Mouse (Mus musculus) forebrain, embryonic 14.5 days (tissue): ENCODE results near the gene Terf2ip. TPM values are rescaled to one million over a fixed set of nuclear protein-coding genes. Genes with fewer than 3 reads are reported as not detected.

Experiments
- ATAC-seq: fragments of 200-750 bp; cut with Nextera tagmentation; 2 replicates; pipeline ENCODE4 v1.8.0; 2017; ENCODE audit warnings: mild to moderate bottlenecking, moderate library complexity
- DNase-seq: peaks from one replicate; pipeline ENCODE4 v3.0.0-alpha.2; 2015; ENCODE audit warnings: low spot score
- H3K27ac ChIP-seq: fragments of 300-500 bp; sonication (generic); 2 replicates; pipeline ENCODE4 v1.5.1; 2014; ENCODE audit warnings: low read depth, mild to moderate bottlenecking, control low read depth, low read length, moderate library complexity
- H3K27me3 ChIP-seq: fragments of 300-500 bp; sonication (generic); replicated peaks from 2 replicates; pipeline ENCODE4 v1.6.1; 2014; ENCODE audit warnings: low read length, control low read depth, mixed read lengths; ENCODE audit not compliant: control insufficient read depth, insufficient read depth
- H3K36me3 ChIP-seq: fragments of 300-500 bp; sonication (generic); 2 replicates; pipeline ENCODE4 v1.6.1; 2014; ENCODE audit warnings: low read length, control low read depth; ENCODE audit not compliant: control insufficient read depth, insufficient read depth
- H3K4me1 ChIP-seq: fragments of 300-500 bp; sonication (generic); 2 replicates; pipeline ENCODE4 v1.6.1; 2014; ENCODE audit warnings: antibody characterized with exemption, low read length, control low read depth; ENCODE audit not compliant: control insufficient read depth, insufficient read depth
- H3K4me2 ChIP-seq: fragments of 300-500 bp; sonication (generic); 2 replicates; pipeline ENCODE4 v1.6.1; 2014; ENCODE audit warnings: mild to moderate bottlenecking, control low read depth, low read length
- H3K4me3 ChIP-seq: fragments of 300-500 bp; sonication (generic); 2 replicates; pipeline ENCODE4 v1.5.1; 2014; ENCODE audit warnings: low read depth, low read length, control low read depth
- H3K9ac ChIP-seq: fragments of 300-500 bp; sonication (generic); 2 replicates; pipeline ENCODE4 v1.6.1; 2014; ENCODE audit warnings: mild to moderate bottlenecking, low read length, control low read depth, moderate library complexity
- H3K9me3 ChIP-seq: fragments of 300-500 bp; sonication (generic); replicated peaks from 2 replicates; pipeline ENCODE4 v1.6.1; 2016; ENCODE audit warnings: low read length, control low read depth, mixed read lengths; ENCODE audit not compliant: control insufficient read depth
- WGBS: fragments of 180-500 bp; shearing (Covaris S2); extraction: QIAGEN DNeasy Blood & Tissue Kit; methylation state at CpG from one replicate; pipeline ENCODE4 v1.1.7; 2014; 5-methylcytosine and 5-hydroxymethylcytosine counted together
- polyA plus RNA-seq: library from polyadenylated mRNA; unstranded; fragments of >200 nt; fragmentation: Nextera tagmentation; extraction: Ambion mirVana; gene quantifications from 2 replicates; pipeline ENCODE4 v1.2.1, GENCODE M21; 2014

Terf2ip gene
- polyA plus RNA-seq, 1 experiment from 2014 or later = 22.6 TPM

DNA sequence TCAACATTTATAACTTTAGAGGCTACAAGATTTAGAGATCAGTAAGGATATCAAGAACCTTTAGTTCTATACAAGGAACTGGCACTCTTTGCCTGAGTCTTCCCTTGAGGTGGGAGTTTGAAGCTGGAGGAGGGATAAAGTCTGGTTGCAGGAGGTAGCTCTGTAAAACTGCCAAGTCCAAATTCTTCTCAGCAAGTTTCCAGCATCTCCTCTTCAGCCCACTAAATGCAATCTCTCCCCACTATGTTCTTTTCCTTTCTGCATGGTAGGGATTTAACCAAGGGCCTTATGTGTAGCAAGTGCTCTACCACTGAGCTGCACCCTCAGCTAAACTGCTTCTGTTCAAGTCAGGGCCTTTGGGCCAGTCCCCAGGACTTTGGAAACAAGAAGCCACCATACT is 43.3 kb downstream of the Terf2ip start:
- ATAC-seq (no peak), DNase-seq (no peak)
- no peaks in the 10 kb centered on the region for H3K36me3 ChIP-seq

DNA sequence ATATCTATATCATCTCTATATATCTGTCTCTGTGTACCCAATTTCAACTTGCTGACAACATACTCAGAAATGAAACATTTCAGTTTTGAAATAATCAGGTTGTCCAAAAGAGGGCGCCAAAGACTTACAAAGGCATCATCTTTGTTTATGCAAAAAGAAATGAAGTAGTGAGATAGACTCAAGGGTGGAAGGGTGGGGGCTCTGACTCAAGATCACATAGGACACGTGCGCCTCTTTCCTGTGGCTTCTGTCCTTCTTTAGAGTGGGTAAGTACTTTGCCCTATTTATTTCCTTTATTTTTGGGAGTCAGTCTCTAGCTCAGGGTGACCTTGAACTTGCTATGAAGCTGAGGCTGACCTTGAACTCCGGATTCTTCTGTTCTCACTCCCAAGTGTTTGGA is 50.2 kb downstream of the Terf2ip start:
- WGBS = 34% methylated on average over 4 of the region's 4 CpGs
- Histone ChIP-seq H3K4me2 (no peak overlapping the region), H3K9ac (no peak overlapping the region), H3K9me3 (no peaks in the 10 kb centered on the region), H3K27ac (no peak overlapping the region), H3K4me1 (no peaks in the 10 kb centered on the region), H3K4me3 (no peak overlapping the region), H3K36me3 (no peaks in the 10 kb centered on the region), H3K27me3 (no peaks in the 10 kb centered on the region)
- ATAC-seq (peak; percentile 62; the same call in 1 of the 2 replicates), DNase-seq (peak; percentile 88)

More for the DNA sequence above, 43.3 kb downstream of the Terf2ip start:
- Histone ChIP-seq H3K4me1 (no peaks in the 10 kb centered on the region), H3K27ac (no peak overlapping the region), H3K4me3 (no peak overlapping the region), H3K4me2 (no peak overlapping the region), H3K27me3 (no peaks in the 10 kb centered on the region), H3K9me3 (no peaks in the 10 kb centered on the region), H3K9ac (no peak overlapping the region)

Other genes starting within 250 kb of the Terf2ip start
- 173 and 178 TPM in 2 replicates for gene Cfdp1, start 157.1 kb upstream of the Terf2ip start, polyA plus RNA-seq
- gene Tmem170, start 134.6 kb upstream of the Terf2ip start, polyA plus RNA-seq = 2.0 and 2.7 TPM in 2 replicates
- gene Chst5, start 101.0 kb upstream of the Terf2ip start, polyA plus RNA-seq = 2.6 TPM in 2 replicates
- 11.8 and 14.3 TPM in 2 replicates for gene Tmem231, start 77.5 kb upstream of the Terf2ip start, polyA plus RNA-seq
- 518 and 525 TPM in 2 replicates for gene Gabarapl2, start 70.7 kb upstream of the Terf2ip start, polyA plus RNA-seq
- 5.6 and 5.8 TPM in 2 replicates for gene Adat1, start 19.1 kb upstream of the Terf2ip start, polyA plus RNA-seq
- 189 and 194 TPM in 2 replicates for gene Kars, start 75 bp upstream of the Terf2ip start, polyA plus RNA-seq
- gene Gm6793, start 3.6 kb downstream of the Terf2ip start, polyA plus RNA-seq = 0.23 and 0.64 TPM in 2 replicates